Mouse (Mus musculus) brain, embryonic 14.5 days (tissue): ENCODE results near the gene Pramel5.
"Not testable (repeated sequence)": the region's sequence is repeated elsewhere in the genome, so short reads cannot be mapped to it uniquely, and the experiment has no call there.

Source experiments
- CTCF ChIP-seq: fragments of 200-500 bp; IDR thresholded peaks from 2 replicates; pipeline ENCODE4 v1.5.1; 2012; ENCODE audit warnings: inconsistent platforms, mild to moderate bottlenecking, moderate library complexity, borderline replicate concordance; ENCODE audit not compliant: insufficient read depth, insufficient read length; ENCODE audit errors: extremely low read depth
- POLR2A ChIP-seq: fragments of 200-500 bp; IDR thresholded peaks from 2 replicates; pipeline ENCODE4 v1.6.1; 2012; ENCODE audit warnings: mild to moderate bottlenecking, inconsistent platforms, borderline replicate concordance; ENCODE audit not compliant: poor library complexity, insufficient read depth, insufficient read length, severe bottlenecking; ENCODE audit errors: extremely low read depth

GRCm38 (mm10) chr4:144329949-144330348 lies 49.7 kb upstream of the Pramel5 start, which contains the start of gene Gm13128:
- not testable (repeated sequence) for TF ChIP-seq CTCF, POLR2A
